Mouse (Mus musculus) embryo, embryonic 9.5 days (tissue): ENCODE measurements at regions not wholly inside any gene's neighbourhood (a gene's known extent, or its start where the extent isn't known, plus 50 kb on each side); places are given as distances from the start of the nearest gene placed in this dataset.

Source experiments
- DNase-seq: peaks from one replicate; pipeline ENCODE4 v3.0.0-alpha.2; 2017; ENCODE audit errors: extremely low spot score

GRCm38 (mm10) chr6:26490321-26490720 is 681.3 kb upstream of the Pot1a start:
- DNase-seq = no peak

- DNase-seq = no peak
These were observed 675.4 kb upstream of the Pot1a start for GRCm38 (mm10) chr6:26484451-26484850.

GRCm38 (mm10) chr6:26441133-26441875 is 632.3 kb upstream of the Pot1a start:
- DNase-seq = peak; percentile 1

GRCm38 (mm10) chr6:26440445-26440844 is 631.4 kb upstream of the Pot1a start:
- no peak for DNase-seq
